Mouse (Mus musculus) heart, postnatal 0 days (tissue): ENCODE data around the gene Aldh1a2.

Source experiments
- CTCF ChIP-seq: IDR thresholded peaks from 2 replicates; pipeline ENCODE4 v1.5.1; 2016; ENCODE audit warnings: antibody characterized with exemption, control low read depth, low read depth
- EP300 ChIP-seq: IDR thresholded peaks from 2 replicates; pipeline ENCODE4 v1.6.1; 2016; ENCODE audit warnings: antibody characterized with exemption, low read depth

DNA sequence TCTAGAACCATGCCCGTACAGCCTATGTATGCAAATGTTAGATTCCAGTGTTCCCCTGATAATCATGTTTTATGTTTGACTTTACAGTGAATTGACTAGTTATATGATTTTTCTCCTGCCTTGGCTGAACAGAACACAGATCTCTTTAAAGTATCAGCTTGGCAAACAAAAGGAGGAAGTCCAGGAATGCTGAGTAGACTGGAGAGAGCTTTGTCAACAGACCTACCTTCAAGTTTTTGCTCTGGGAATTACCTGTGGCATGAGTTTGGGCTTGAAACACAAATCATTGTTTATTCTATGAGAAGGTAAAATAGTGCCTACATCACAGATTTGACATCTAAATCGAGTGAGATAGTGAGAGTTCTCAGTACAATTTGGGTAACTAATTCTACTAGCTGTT, 24.3 kb downstream of the Aldh1a2 start:
- no peak for TF ChIP-seq EP300
- no peak for TF ChIP-seq CTCF
